Mouse (Mus musculus): ENCODE results near the gene Vstm2a. TPM values are rescaled to one million over a fixed set of nuclear protein-coding genes. Genes with fewer than 3 reads are reported as not detected.

Gene Vstm2a
- total and polyA plus RNA-seq, 3 experiments = not detected

DNA sequence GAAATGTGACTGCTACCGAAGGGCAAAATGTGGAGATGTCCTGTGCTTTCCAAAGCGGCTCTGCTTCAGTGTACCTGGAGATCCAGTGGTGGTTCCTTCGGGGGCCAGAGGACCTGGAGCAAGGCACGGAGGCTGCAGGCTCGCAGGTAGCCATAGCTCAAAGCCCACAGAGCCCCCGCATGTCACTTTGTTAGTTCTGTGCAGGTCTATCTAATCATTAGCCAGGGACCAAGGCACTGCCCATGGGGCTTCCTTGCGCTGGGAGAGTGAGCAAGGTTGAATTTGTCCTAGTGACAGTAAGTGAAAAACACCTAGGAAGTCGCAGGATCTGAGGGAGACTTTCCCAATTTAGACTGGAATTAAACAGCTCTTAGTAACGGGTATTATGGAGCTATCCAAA is 2.4 kb downstream of the Vstm2a start:
- H3K4me2 ChIP-seq (ENCODE audit: insufficient read depth, low read depth, poor library complexity, severe bottlenecking) = no peak overlapping the region
- H3K27ac ChIP-seq (ENCODE audit: insufficient read depth, low read depth) = no peak overlapping the region
- no peaks in the 10 kb centered on the region for H3K4me1 ChIP-seq (ENCODE audit: control insufficient read depth in 1 of 2, insufficient read depth in 2 of 2)
- in situ Hi-C loops (cut with MboI; ENCODE audit: low pct_ligation_motif_present, low pct_unique_long_range_greater_than_20kb, low sequenced_read_pairs) (no loop called here), dilution Hi-C loops (cut with MboI; ENCODE audit: extremely low pct_ligation_motif_present, extremely low pct_unique_long_range_greater_than_20kb, low sequenced_read_pairs) (no loop called here)
- DNase-seq (ENCODE audit: extremely low read depth) = no peak
- TF ChIP-seq RAD21 (IDR thresholded peaks at IDR 0.05; ENCODE audit: low read depth, low read length) = no peak
- TF ChIP-seq JUND (conservative IDR thresholded peaks at IDR 0.05; ENCODE audit: low read depth, low read length) = no peak
- TF ChIP-seq NRF1 (IDR thresholded peaks at IDR 0.05; ENCODE audit: low read depth, low read length) = no peak
- no peak for TF ChIP-seq E2F4 (IDR thresholded peaks at IDR 0.05; ENCODE audit: insufficient replicate concordance, low read depth, low read length)
- TF ChIP-seq POLR2A (IDR thresholded peaks at IDR 0.05; ENCODE audit: low read depth, low read length) = no peak
- TF ChIP-seq RCOR1 (conservative IDR thresholded peaks at IDR 0.05; ENCODE audit: low read depth, low read length) = no peak
- no peak for TF ChIP-seq MAZ (IDR thresholded peaks at IDR 0.05; ENCODE audit: low read depth, low read length)
- TF ChIP-seq JUN (IDR thresholded peaks at IDR 0.05; ENCODE audit: insufficient read depth, low read depth, low read length) = no peak
- no peak overlapping the region for H3K9ac ChIP-seq (ENCODE audit: insufficient read depth, low read depth)
- H3K36me3 ChIP-seq (replicated peaks in 1 of 2; ENCODE audit: control insufficient read depth in 1 of 2, insufficient read depth in 1 of 2, low read length in 1 of 2) = no peaks in the 10 kb centered on the region
- H3K79me2 ChIP-seq (replicated peaks; ENCODE audit: control insufficient read depth, extremely low read depth, insufficient read depth, poor library complexity, severe bottlenecking) = no peaks in the 10 kb centered on the region
- no peaks in the 10 kb centered on the region for H3K27me3 ChIP-seq (replicated peaks)
- H3K4me3 ChIP-seq (replicated peaks in 1 of 3; ENCODE audit: low read depth in 2 of 3, low read length in 2 of 3, poor library complexity in 1 of 3) = no peak overlapping the region
- H3K9me3 ChIP-seq (replicated peaks; ENCODE audit: low read length) = no peaks in the 10 kb centered on the region

DNA sequence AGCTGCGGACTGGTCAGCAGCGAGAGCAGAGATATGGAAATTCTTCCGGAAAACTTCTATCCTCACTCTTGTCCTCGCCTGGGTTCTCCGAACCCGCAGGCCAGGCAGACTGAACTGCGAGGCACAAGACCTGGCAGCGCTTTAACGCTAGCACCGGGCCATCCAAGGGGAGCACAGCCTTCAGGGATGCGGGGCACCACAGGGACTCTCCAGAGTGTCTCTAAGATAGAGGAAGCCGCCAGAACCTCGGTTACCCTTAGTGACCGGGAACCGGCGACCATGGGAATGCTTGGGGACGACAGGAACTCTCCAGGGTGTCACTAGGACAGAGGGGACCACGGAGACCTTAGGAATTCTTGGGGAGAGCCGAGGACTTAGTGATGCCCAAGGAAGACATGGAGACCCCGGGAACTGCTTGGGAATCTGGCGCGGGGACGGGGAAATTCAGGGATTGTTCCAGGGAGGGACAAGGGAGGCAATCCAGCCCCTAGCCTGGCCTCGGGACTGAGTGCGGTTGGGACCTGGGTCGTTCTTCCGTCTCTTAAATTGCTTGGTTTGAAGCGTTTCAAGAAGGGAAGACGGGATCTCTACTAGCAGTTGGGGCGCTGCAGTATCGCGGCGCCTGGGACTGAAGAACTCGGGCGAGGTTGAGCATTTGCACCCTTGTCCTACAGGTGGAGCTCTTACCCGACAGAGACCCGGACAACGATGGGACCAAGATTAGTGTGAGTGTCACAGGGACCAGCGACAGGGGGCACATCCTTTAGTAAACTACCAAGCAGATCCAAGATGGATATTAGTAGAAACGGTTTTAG is 3.4 kb downstream of the Vstm2a start:
- H3K4me1 ChIP-seq (ENCODE audit: control insufficient read depth in 1 of 2, insufficient read depth in 2 of 2) = no peaks in the 10 kb centered on the region
- H3K27me3 ChIP-seq (replicated peaks) = no peaks in the 10 kb centered on the region
- no peaks in the 10 kb centered on the region for H3K9me3 ChIP-seq (replicated peaks; ENCODE audit: low read length)
- in situ Hi-C loops (cut with MboI; ENCODE audit: low pct_ligation_motif_present, low pct_unique_long_range_greater_than_20kb, low sequenced_read_pairs) (no loop called here), dilution Hi-C loops (cut with MboI; ENCODE audit: extremely low pct_ligation_motif_present, extremely low pct_unique_long_range_greater_than_20kb, low sequenced_read_pairs) (no loop called here)
- H3K4me2 ChIP-seq (ENCODE audit: insufficient read depth, low read depth, poor library complexity, severe bottlenecking) = no peak overlapping the region
- no peak overlapping the region for H3K27ac ChIP-seq (ENCODE audit: insufficient read depth, low read depth)
- no peak overlapping the region for H3K4me3 ChIP-seq (replicated peaks in 1 of 3; ENCODE audit: low read depth in 2 of 3, low read length in 2 of 3, poor library complexity in 1 of 3)
- H3K36me3 ChIP-seq (replicated peaks in 1 of 2; ENCODE audit: control insufficient read depth in 1 of 2, insufficient read depth in 1 of 2, low read length in 1 of 2) = no peaks in the 10 kb centered on the region
- H3K79me2 ChIP-seq (replicated peaks; ENCODE audit: control insufficient read depth, extremely low read depth, insufficient read depth, poor library complexity, severe bottlenecking) = no peaks in the 10 kb centered on the region
- DNase-seq (ENCODE audit: extremely low read depth) = peak; percentile 78
- no peak overlapping the region for H3K9ac ChIP-seq (ENCODE audit: insufficient read depth, low read depth)
- peak; percentile 28 to 87; a peak in 2 of 4 replicates for TF ChIP-seq CTCF (conservative IDR thresholded peaks at IDR 0.05 in 1 of 2, IDR thresholded peaks at IDR 0.05 in 1 of 2; ENCODE audit: low read depth in 2 of 2, low read length in 2 of 2)
- no peak for TF ChIP-seq KAT2A (IDR thresholded peaks at IDR 0.05; ENCODE audit: insufficient replicate concordance, low read length)
- peak; percentile 65 for TF ChIP-seq RAD21 (IDR thresholded peaks at IDR 0.05; ENCODE audit: low read depth, low read length)
- TF ChIP-seq SMC3 (IDR thresholded peaks at IDR 0.05; ENCODE audit: low read depth, low read length) = peak; percentile 67

DNA sequence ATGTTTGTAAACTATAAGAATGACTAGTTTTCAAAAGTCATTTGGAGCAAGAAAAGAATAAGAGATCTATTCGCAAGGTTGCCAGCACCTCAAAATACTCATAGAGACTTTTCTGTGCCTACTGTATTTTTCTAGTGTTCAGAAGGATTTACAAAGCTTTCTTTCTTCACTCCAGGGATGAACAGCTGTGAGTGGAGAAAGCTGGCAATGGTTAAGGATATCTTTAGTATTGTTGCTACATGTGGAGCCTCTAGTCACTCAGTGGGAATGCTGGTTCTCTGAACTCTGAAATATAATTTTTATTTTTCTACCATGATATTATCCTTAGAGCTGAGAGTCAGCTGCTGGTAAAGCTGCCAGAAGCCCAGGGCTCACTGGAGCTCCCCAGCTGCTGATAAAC is 10.9 kb downstream of the Vstm2a start:
- dilution Hi-C loops (cut with MboI; ENCODE audit: extremely low pct_ligation_motif_present, extremely low pct_unique_long_range_greater_than_20kb, low sequenced_read_pairs) (no loop called here), in situ Hi-C loops (cut with MboI; ENCODE audit: low pct_ligation_motif_present, low pct_unique_long_range_greater_than_20kb, low sequenced_read_pairs) (no loop called here)
- Histone ChIP-seq H3K36me3 (replicated peaks in 1 of 2; ENCODE audit: control insufficient read depth in 1 of 2, insufficient read depth in 1 of 2, low read length in 1 of 2) (no peaks in the 10 kb centered on the region), H3K9me3 (replicated peaks; ENCODE audit: low read length) (no peaks in the 10 kb centered on the region), H3K4me2 (ENCODE audit: insufficient read depth, low read depth, poor library complexity, severe bottlenecking) (no peak overlapping the region), H3K27me3 (replicated peaks) (no peaks in the 10 kb centered on the region), H3K4me1 (ENCODE audit: control insufficient read depth in 1 of 2, insufficient read depth in 2 of 2) (peaks cover 0 to 7% of the 10 kb centered on the region in 2 experiments; a peak in 2 of 4 replicates), H3K9ac (ENCODE audit: insufficient read depth, low read depth) (no peak overlapping the region), H3K27ac (ENCODE audit: insufficient read depth, low read depth) (no peak overlapping the region), H3K79me2 (replicated peaks; ENCODE audit: control insufficient read depth, extremely low read depth, insufficient read depth, poor library complexity, severe bottlenecking) (no peaks in the 10 kb centered on the region), H3K4me3 (replicated peaks in 1 of 3; ENCODE audit: low read depth in 2 of 3, low read length in 2 of 3, poor library complexity in 1 of 3) (no peak overlapping the region)
- no peak for DNase-seq (ENCODE audit: extremely low read depth)
- no peak for TF ChIP-seq JUND (conservative IDR thresholded peaks at IDR 0.05; ENCODE audit: low read depth, low read length)
- no peak for TF ChIP-seq TBP (conservative IDR thresholded peaks at IDR 0.05; ENCODE audit: low read depth, low read length)
- TF ChIP-seq CHD2 (IDR thresholded peaks at IDR 0.05; ENCODE audit: low read length) = no peak
- no peak for TF ChIP-seq E2F4 (IDR thresholded peaks at IDR 0.05; ENCODE audit: insufficient replicate concordance, low read depth, low read length)
- TF ChIP-seq MYC (IDR thresholded peaks at IDR 0.05; ENCODE audit: low read depth, low read length) = no peak
- no peak for TF ChIP-seq MEF2A (IDR thresholded peaks at IDR 0.05; ENCODE audit: borderline replicate concordance, low read depth, low read length)
- no peak for TF ChIP-seq ZC3H11A (IDR thresholded peaks at IDR 0.05; ENCODE audit: low read depth, low read length)
- no peak for TF ChIP-seq IRF4 (IDR thresholded peaks at IDR 0.05; ENCODE audit: low read depth, low read length)
- no peak for TF ChIP-seq POLR2A (IDR thresholded peaks at IDR 0.05; ENCODE audit: low read depth, low read length)
- no peak for TF ChIP-seq USF1 (IDR thresholded peaks at IDR 0.05; ENCODE audit: low read depth, low read length)
- TF ChIP-seq MXI1 (IDR thresholded peaks at IDR 0.05; ENCODE audit: low read depth, low read length) = no peak
- TF ChIP-seq ZNF384 (IDR thresholded peaks at IDR 0.05; ENCODE audit: low read depth, low read length) = no peak
- no peak for TF ChIP-seq NELFE (IDR thresholded peaks at IDR 0.05; ENCODE audit: low read depth, low read length)
- TF ChIP-seq EP300 (IDR thresholded peaks at IDR 0.05; ENCODE audit: low read length) = no peak
- no peak for TF ChIP-seq ETS1 (conservative IDR thresholded peaks at IDR 0.05; ENCODE audit: low read depth, low read length)
- TF ChIP-seq MAZ (IDR thresholded peaks at IDR 0.05; ENCODE audit: low read depth, low read length) = no peak
